Mouse (Mus musculus): ENCODE results near the gene Thumpd1.

DNA sequence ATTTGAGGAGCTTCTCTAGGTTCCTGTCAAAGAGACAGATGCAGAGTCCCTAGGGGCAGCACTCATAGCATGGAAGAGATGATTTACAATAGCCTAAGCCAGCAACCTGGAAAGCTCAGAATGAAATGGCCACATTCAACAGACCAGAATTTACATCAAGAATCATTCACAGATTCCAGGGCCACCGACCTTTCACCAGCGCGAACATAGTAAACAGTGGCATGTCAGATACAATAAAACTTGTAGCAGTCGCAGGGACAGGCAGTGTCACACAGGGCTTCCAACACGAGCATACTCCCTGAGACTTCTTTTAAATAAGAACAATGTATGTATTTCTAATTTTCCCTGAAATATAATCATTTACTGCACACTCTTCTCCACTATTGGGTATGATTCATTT lies 50.2 kb downstream of the Thumpd1 start:
- TF ChIP-seq CTCF (IDR thresholded peaks at IDR 0.05; ENCODE audit: insufficient read depth, low read length) (no peak), POLR2A (IDR thresholded peaks at IDR 0.05; ENCODE audit: borderline replicate concordance, extremely low read depth, low read depth, low read length) (no peak)

Measured in lung, adult 2 months (tissue).